Mouse (Mus musculus) midbrain, postnatal 0 days (tissue): ENCODE data around the gene Cutc. TPM values are rescaled to one million over a fixed set of nuclear protein-coding genes. Genes with fewer than 3 reads are reported as not detected.

Source experiments
- ATAC-seq: fragments of 200-750 bp; cut with Nextera tagmentation; 2 replicates; pipeline ENCODE4 v1.8.0; 2017; ENCODE audit warnings: moderate number of reproducible peaks, mild to moderate bottlenecking, moderate TSS enrichment, moderate library complexity; ENCODE audit not compliant: low FRiP score
- DNase-seq: peaks from one replicate; pipeline ENCODE4 v3.0.0-alpha.2; 2015; ENCODE audit warnings: low spot score
- H3K27ac ChIP-seq: fragments of 300-500 bp; sonication (generic); 2 replicates; pipeline ENCODE4 v1.5.1; 2014; ENCODE audit warnings: low read depth, mild to moderate bottlenecking, low read length, mixed read lengths
- H3K27me3 ChIP-seq: fragments of 300-500 bp; sonication (generic); 2 replicates; pipeline ENCODE4 v1.6.1; 2014; ENCODE audit warnings: low read length, control low read depth, mixed read lengths; ENCODE audit not compliant: insufficient read depth
- H3K36me3 ChIP-seq: fragments of 300-500 bp; sonication (generic); 2 replicates; pipeline ENCODE4 v1.6.1; 2014; ENCODE audit warnings: low read length, control low read depth, mixed read lengths; ENCODE audit not compliant: insufficient read depth
- H3K4me1 ChIP-seq: fragments of 300-500 bp; sonication (generic); 2 replicates; pipeline ENCODE4 v1.6.1; 2014; ENCODE audit warnings: mild to moderate bottlenecking, control low read depth, antibody characterized with exemption, low read length, mixed read lengths; ENCODE audit not compliant: insufficient read depth
- H3K4me2 ChIP-seq: fragments of 300-500 bp; sonication (generic); 2 replicates; pipeline ENCODE4 v1.6.1; 2014; ENCODE audit warnings: low read depth, mild to moderate bottlenecking, low read length, mixed read lengths; ENCODE audit not compliant: poor library complexity, severe bottlenecking
- H3K4me3 ChIP-seq: fragments of 300-500 bp; sonication (generic); 2 replicates; pipeline ENCODE4 v1.5.1; 2014; ENCODE audit warnings: low read depth, mild to moderate bottlenecking, low read length, moderate library complexity
- H3K9ac ChIP-seq: fragments of 300-500 bp; sonication (generic); replicated peaks from 2 replicates; pipeline ENCODE4 v1.6.1; 2014; ENCODE audit warnings: mild to moderate bottlenecking, low read length, moderate library complexity, mixed read lengths; ENCODE audit not compliant: poor library complexity, severe bottlenecking
- H3K9me3 ChIP-seq: fragments of 300-500 bp; sonication (generic); 2 replicates; pipeline ENCODE4 v1.6.1; 2016; ENCODE audit warnings: low read length, control low read depth
- CTCF ChIP-seq: IDR thresholded peaks from 2 replicates; pipeline ENCODE4 v1.5.1; 2016; ENCODE audit warnings: antibody characterized with exemption, mild to moderate bottlenecking
- WGBS: fragments of 180-500 bp; shearing (Covaris S2); extraction: QIAGEN DNeasy Blood & Tissue Kit; methylation state at CpG from one replicate; pipeline ENCODE4 v1.1.7; 2014; 5-methylcytosine and 5-hydroxymethylcytosine counted together
- polyA plus RNA-seq: library from polyadenylated mRNA; unstranded; fragments of >200 nt; fragmentation: Nextera tagmentation; extraction: Ambion mirVana; gene quantifications from 2 replicates; pipeline ENCODE4 v1.2.1, GENCODE M21; 2015
- total RNA-seq: library from RNA; depleted of rRNA; stranded (reverse); fragments of >200 nt; gene quantifications from 2 replicates; pipeline ENCODE4 v1.2.3, GENCODE M21; 2014

Gene Cutc
- total and polyA plus RNA-seq, 2 experiments from 2014 or later, result 5.2 to 8.0 TPM

DNA sequence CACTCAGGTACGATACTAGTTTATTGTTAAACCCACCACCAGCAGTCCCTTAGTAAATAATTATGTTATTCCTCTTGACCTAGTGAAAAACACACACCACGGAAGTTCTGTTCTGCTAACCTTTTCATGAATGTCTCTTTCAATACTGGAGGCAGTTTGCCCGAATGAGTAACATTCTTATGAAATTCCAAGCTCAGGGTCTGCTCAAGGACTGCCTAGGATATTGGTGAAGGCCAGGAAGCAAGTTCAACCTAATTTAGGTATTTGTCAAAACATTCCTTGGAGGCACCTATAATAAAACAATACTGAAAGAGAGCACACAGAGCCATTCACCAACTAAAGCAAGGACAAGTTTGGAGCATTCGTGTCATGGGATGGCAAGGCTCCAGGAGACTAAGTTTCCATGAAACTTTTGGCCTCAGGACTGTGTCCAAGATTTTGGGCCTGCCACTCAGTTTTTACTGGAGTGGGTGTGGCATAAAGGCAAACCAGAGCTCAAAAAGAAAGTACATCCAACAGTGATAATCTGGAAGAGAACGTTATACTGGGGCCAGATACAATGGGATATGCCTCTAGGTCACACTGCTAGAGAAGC is 16.7 kb downstream of the Cutc start:
- no peak overlapping the region for H3K4me3 ChIP-seq
- no peaks in the 10 kb centered on the region for H3K36me3 ChIP-seq
- H3K9me3 ChIP-seq, result no peaks in the 10 kb centered on the region
- H3K27ac ChIP-seq, result no peak overlapping the region
- 84% methylated on average over 5 of the region's 5 CpGs for WGBS
- ATAC-seq (no peak), DNase-seq (no peak)
- H3K27me3 ChIP-seq, result no peaks in the 10 kb centered on the region
- no peak for TF ChIP-seq CTCF
- H3K4me1 ChIP-seq, result no peaks in the 10 kb centered on the region
- H3K4me2 ChIP-seq, result no peak overlapping the region
- no peak overlapping the region for H3K9ac ChIP-seq

DNA sequence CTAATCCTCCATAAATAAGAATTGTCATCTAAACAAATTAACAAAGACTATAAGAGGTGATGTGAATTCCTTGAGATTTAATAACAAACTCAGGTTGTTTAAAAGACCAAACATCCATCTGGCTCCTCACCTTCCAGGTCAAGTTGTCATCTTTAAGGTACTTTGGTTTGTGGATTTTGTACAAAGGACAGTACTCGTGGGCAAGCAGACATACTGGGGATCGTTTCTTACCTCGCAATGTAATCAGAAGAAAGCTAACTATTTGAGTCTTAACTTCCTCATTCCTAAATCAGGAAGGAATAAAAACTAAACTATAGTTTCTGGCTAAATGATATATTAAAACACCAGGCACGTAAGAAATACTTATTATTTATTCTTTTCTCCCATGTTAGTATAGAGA is 17.8 kb downstream of the Cutc start:
- TF ChIP-seq CTCF, result no peak
- 92% methylated on average over 4 of the region's 4 CpGs for WGBS
- Histone ChIP-seq H3K36me3 (no peaks in the 10 kb centered on the region), H3K9me3 (no peaks in the 10 kb centered on the region), H3K4me3 (no peak overlapping the region), H3K4me1 (no peaks in the 10 kb centered on the region), H3K4me2 (no peak overlapping the region), H3K27me3 (no peaks in the 10 kb centered on the region), H3K27ac (no peak overlapping the region), H3K9ac (no peak overlapping the region)
- no peak for DNase-seq
- ATAC-seq, result no peak

DNA sequence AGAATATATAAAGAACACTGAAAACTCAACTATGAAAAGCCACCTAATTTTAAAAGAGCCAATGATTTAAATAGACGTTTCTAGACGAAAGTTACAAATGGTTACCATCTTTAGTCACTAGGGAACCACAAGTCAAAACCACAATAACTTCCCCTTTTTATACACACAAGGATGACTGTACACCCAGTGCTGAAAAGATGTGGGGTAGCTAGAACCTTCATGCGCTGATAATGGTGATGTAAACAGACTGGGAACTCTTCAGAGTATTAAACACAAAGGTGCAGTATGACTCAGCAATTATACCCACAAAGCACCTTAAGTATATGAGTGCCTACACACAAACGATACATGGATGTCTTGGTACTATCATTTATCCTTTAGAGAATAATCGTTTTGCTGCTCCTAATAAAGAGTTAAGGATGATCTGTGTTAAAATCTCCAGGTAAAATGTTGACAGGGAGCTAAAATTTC is 18.7 kb downstream of the Cutc start:
- no peak for TF ChIP-seq CTCF
- Histone ChIP-seq H3K4me3 (no peak overlapping the region), H3K27me3 (no peaks in the 10 kb centered on the region), H3K27ac (no peak overlapping the region), H3K9me3 (no peaks in the 10 kb centered on the region), H3K36me3 (no peaks in the 10 kb centered on the region), H3K4me2 (no peak overlapping the region), H3K9ac (no peak overlapping the region), H3K4me1 (no peaks in the 10 kb centered on the region)
- DNase-seq, result no peak
- ATAC-seq, result no peak
- 89% methylated on average over 5 of the region's 5 CpGs for WGBS

DNA sequence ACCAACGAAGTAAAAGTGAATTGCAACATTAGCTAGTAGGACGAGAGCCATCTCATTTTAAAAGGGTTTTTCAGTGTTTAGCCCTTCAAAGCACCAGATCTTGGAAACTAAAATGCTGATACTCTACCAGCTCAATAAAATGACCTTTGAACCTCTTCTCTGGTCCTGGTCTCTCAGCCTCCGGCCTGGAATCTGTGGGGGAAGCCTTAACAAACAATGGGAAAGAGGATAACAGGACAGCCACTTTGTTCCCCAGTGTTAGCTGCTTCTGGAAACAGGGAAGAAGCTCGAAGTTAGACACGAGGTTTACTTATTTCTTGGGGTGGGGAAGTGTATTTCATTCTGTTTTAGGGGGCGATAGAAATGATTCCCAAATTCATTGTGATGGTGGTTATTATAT is 19.5 kb downstream of the Cutc start:
- DNase-seq (no peak), ATAC-seq (no peak)
- Histone ChIP-seq H3K36me3 (no peaks in the 10 kb centered on the region), H3K4me2 (no peak overlapping the region), H3K4me1 (no peaks in the 10 kb centered on the region), H3K9ac (no peak overlapping the region), H3K27me3 (no peaks in the 10 kb centered on the region), H3K27ac (no peak overlapping the region), H3K9me3 (no peaks in the 10 kb centered on the region), H3K4me3 (no peak overlapping the region)
- WGBS, result 55% methylated on average over 6 of the region's 6 CpGs
- TF ChIP-seq CTCF, result no peak

DNA sequence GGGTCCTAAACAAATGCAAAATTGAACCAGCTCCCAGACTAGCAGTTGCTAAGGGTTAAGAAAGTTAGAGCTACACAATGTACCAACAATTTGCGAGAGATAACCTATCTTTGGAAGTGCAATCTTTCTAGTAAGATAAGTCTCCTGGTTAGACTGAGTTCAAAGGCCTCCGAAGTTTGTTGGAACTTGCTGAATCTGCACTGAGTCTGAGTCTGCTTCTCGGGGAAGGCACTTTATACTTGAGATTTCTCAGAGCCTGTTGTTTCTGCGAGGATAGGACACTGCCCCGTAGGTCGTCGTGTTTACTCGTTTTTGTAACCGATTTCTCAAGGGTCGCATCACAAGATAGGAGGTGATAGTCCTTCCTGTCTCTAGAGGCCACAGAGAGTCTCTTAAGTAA is 22.6 kb downstream of the Cutc start:
- WGBS, result 87% methylated on average over 10 of the region's 10 CpGs
- H3K4me3 ChIP-seq, result no peak overlapping the region

DNA sequence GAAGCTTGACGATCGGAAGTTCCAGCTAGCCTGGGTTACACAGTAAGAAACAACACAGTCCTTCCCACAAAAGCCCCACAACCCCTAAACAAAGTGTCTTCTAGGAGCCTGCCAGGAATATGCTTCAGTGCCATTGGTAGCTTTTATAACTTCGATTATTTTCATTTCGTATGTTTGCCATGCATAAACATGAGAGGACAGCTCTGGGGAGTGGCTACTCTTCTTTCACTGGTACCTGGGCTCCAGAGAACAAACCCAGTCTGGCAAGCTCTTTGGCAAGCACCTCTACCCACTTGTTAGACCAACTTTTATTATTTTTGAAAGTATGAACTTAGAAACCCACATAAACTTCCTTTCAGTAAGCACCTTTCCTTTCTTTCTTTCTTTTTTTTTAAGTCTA is 23.8 kb downstream of the Cutc start:
- H3K27me3 ChIP-seq, result no peaks in the 10 kb centered on the region
- H3K4me3 ChIP-seq, result no peak overlapping the region
- H3K36me3 ChIP-seq, result no peaks in the 10 kb centered on the region
- H3K9ac ChIP-seq, result no peak overlapping the region
- ATAC-seq, result no peak
- H3K4me2 ChIP-seq, result no peak overlapping the region
- DNase-seq, result no peak
- WGBS, result 77% methylated on average over 4 of the region's 4 CpGs
- H3K9me3 ChIP-seq, result no peaks in the 10 kb centered on the region
- no peaks in the 10 kb centered on the region for H3K4me1 ChIP-seq
- H3K27ac ChIP-seq, result no peak overlapping the region
- no peak for TF ChIP-seq CTCF

More for the DNA sequence above, 22.6 kb downstream of the Cutc start:
- Histone ChIP-seq H3K27me3 (no peaks in the 10 kb centered on the region), H3K27ac (no peak overlapping the region), H3K36me3 (no peaks in the 10 kb centered on the region), H3K9ac (no peak overlapping the region), H3K4me2 (no peak overlapping the region), H3K4me1 (no peaks in the 10 kb centered on the region), H3K9me3 (no peaks in the 10 kb centered on the region)
- ATAC-seq, result no peak
- TF ChIP-seq CTCF, result no peak
- no peak for DNase-seq
